In genomic region chr17:34899053-34899889, GRCm38 (mm10) we compare ENCODE assay signal across 8 mouse cellular contexts. TPM values are rescaled to one million over a fixed set of nuclear protein-coding genes. Genes with fewer than 3 reads are reported as not detected.
DNase-seq lines count a peak whose midpoint lies in the region; ATAC-seq and TF ChIP-seq lines count a peak whose summit lies in the region.

No protein-coding gene starts in this region.

- WGBS in kidney, embryonic 16.5 days = 0% methylated on average over 37 of the region's 45 CpGs
- under 1% methylated on average over 32 of the region's 45 CpGs for WGBS in lung, embryonic 15.5 days

- no peaks in the 10 kb centered on the region for H3K36me3 ChIP-seq in ES-Bruce4 (ENCODE audit: control insufficient read depth, insufficient read depth, low read length, poor library complexity, severe bottlenecking)
- H3K36me3 ChIP-seq in kidney, embryonic 16.5 days (ENCODE audit: insufficient read depth, low read length) = peaks cover 34% of the 10 kb centered on the region
- H3K36me3 ChIP-seq in lung, embryonic 15.5 days = peaks cover 33% of the 10 kb centered on the region

- TF ChIP-seq EP300 in ES-Bruce4 (IDR thresholded peaks at IDR 0.05; ENCODE audit: insufficient read depth, low read depth, low read length) = no peak

- no peaks in the 10 kb centered on the region for H3K9me3 ChIP-seq in ES-Bruce4 (replicated peaks; ENCODE audit: control insufficient read depth, insufficient read depth, low read length, poor library complexity, severe bottlenecking)
- H3K9me3 ChIP-seq in kidney, embryonic 16.5 days (ENCODE audit: low read length) = no peaks in the 10 kb centered on the region
- H3K9me3 ChIP-seq in lung, embryonic 15.5 days = no peaks in the 10 kb centered on the region

- peak overlapping the region; percentile 94 for H3K9ac ChIP-seq in ES-Bruce4 (ENCODE audit: low read depth, poor library complexity, severe bottlenecking)
- peak overlapping the region; percentile 99 for H3K9ac ChIP-seq in kidney, embryonic 16.5 days (replicated peaks; ENCODE audit: low read length)
- peak overlapping the region; percentile 83 for H3K9ac ChIP-seq in lung, embryonic 15.5 days

- no peaks in the 10 kb centered on the region for H3K27me3 ChIP-seq in ES-Bruce4 (ENCODE audit: control insufficient read depth, insufficient read depth, low read length, poor library complexity, severe bottlenecking)
- no peaks in the 10 kb centered on the region for H3K27me3 ChIP-seq in kidney, embryonic 16.5 days (ENCODE audit: insufficient read depth, low read length)
- H3K27me3 ChIP-seq in lung, embryonic 15.5 days = no peaks in the 10 kb centered on the region

- peak overlapping the region; percentile 87 for H3K4me2 ChIP-seq in kidney, embryonic 16.5 days (replicated peaks; ENCODE audit: low read depth, low read length)
- peak overlapping the region; percentile 73 for H3K4me2 ChIP-seq in lung, embryonic 15.5 days

- peak; percentile 68 for DNase-seq in 416B (ENCODE audit: low read depth)
- peak; percentile 58 for DNase-seq in cerebellum, postnatal 14 days
- DNase-seq in heart, adult 9 months (ENCODE audit: low spot score in 2 of 2) = peak; percentile 43 to 61
- peak; percentile 26 for DNase-seq in right cerebral cortex, postnatal 14 days

- no peak for TF ChIP-seq POLR2A in ES-Bruce4 (IDR thresholded peaks at IDR 0.05; ENCODE audit: insufficient read depth, low read length)

- TF ChIP-seq CTCF in ES-Bruce4 (IDR thresholded peaks at IDR 0.05; ENCODE audit: low read depth, low read length) = no peak

- H3K4me3 ChIP-seq in ES-Bruce4 (ENCODE audit: low read depth, low read length) = peak overlapping the region; percentile 56
- peak overlapping the region; percentile 94 for H3K4me3 ChIP-seq in kidney, embryonic 16.5 days (ENCODE audit: low read length)
- H3K4me3 ChIP-seq in lung, embryonic 15.5 days = peak overlapping the region; percentile 94

- 0 out of 2 replicates have a peak, but pooled peaks have one; percentile 2 for ATAC-seq in kidney, embryonic 16.5 days (ENCODE audit: low FRiP score, low TSS enrichment)
- peak; percentile 8; the same call in 1 of the 2 replicates for ATAC-seq in lung, embryonic 15.5 days (ENCODE audit: borderline replicate concordance, extremely low read depth, low FRiP score, low TSS enrichment)
- no peak for ATAC-seq in monocyte, adult 5-6 weeks (replicated peaks; ENCODE audit: insufficient number of reproducible peaks, low FRiP score, low TSS enrichment, poor library complexity, severe bottlenecking)

- no peaks in the 10 kb centered on the region for H3K4me1 ChIP-seq in ES-Bruce4 (ENCODE audit: control insufficient read depth, insufficient read depth, low read length)
- H3K4me1 ChIP-seq in kidney, embryonic 16.5 days (ENCODE audit: insufficient read depth, low read length) = peaks cover 36% of the 10 kb centered on the region
- peaks cover 26% of the 10 kb centered on the region for H3K4me1 ChIP-seq in lung, embryonic 15.5 days

- H3K27ac ChIP-seq in ES-Bruce4 (ENCODE audit: insufficient read depth, low read length) = no peak overlapping the region
- peak overlapping the region; percentile 98 for H3K27ac ChIP-seq in kidney, embryonic 16.5 days (ENCODE audit: low read length)
- H3K27ac ChIP-seq in lung, embryonic 15.5 days = peak overlapping the region; percentile 99

RNA-seq across cellular contexts. Expression of gene Ehmt2, which starts 1.0 kb away (rescaled TPM):
- polyA plus RNA-seq in ES-Bruce4 (2011; ENCODE audit: insufficient read depth, insufficient read length, low read depth, missing spikeins) = 60.9 and 75.4 TPM in 2 replicates
- polyA plus RNA-seq in kidney, embryonic 16.5 days (2015; fragmentation: Nextera tagmentation; extraction: Ambion mirVana) = 89.9 and 92.8 TPM in 2 replicates
- polyA plus RNA-seq in lung, embryonic 15.5 days (2015; fragmentation: Nextera tagmentation; extraction: Ambion mirVana) = 64.9 and 69.9 TPM in 2 replicates
- 92.4 to 105 TPM (median 102 TPM) in 3 replicates for total RNA-seq in monocyte, adult 5-6 weeks (2017)

RNA-seq across cellular contexts. Expression of gene C2, which starts 1.2 kb away (rescaled TPM):
- polyA plus RNA-seq in ES-Bruce4 (2011; ENCODE audit: insufficient read depth, insufficient read length, low read depth, missing spikeins) = 9.9 and 10.8 TPM in 2 replicates
- polyA plus RNA-seq in kidney, embryonic 16.5 days (2015; fragmentation: Nextera tagmentation; extraction: Ambion mirVana) = 4.6 and 5.7 TPM in 2 replicates
- 2.6 and 2.9 TPM in 2 replicates for polyA plus RNA-seq in lung, embryonic 15.5 days (2015; fragmentation: Nextera tagmentation; extraction: Ambion mirVana)
- not detected in 3 replicates for total RNA-seq in monocyte, adult 5-6 weeks (2017)

RNA-seq across cellular contexts. Expression of gene Slc44a4, which starts 15.0 kb away (rescaled TPM):
- 5.3 and 5.8 TPM in 2 replicates for polyA plus RNA-seq in ES-Bruce4 (2011; ENCODE audit: insufficient read depth, insufficient read length, low read depth, missing spikeins)
- polyA plus RNA-seq in kidney, embryonic 16.5 days (2015; fragmentation: Nextera tagmentation; extraction: Ambion mirVana) = 17.9 and 18.9 TPM in 2 replicates
- 0.94 and 1.5 TPM in 2 replicates for polyA plus RNA-seq in lung, embryonic 15.5 days (2015; fragmentation: Nextera tagmentation; extraction: Ambion mirVana)
- total RNA-seq in monocyte, adult 5-6 weeks (2017) = not detected in 3 replicates

RNA-seq across cellular contexts. Expression of gene Gm20547, which starts 17.4 kb away (rescaled TPM):
- 0.41 TPM in 1 of 2 replicates, not detected in the other for polyA plus RNA-seq in ES-Bruce4 (2011; ENCODE audit: insufficient read depth, insufficient read length, low read depth, missing spikeins)
- not detected in 2 replicates for polyA plus RNA-seq in kidney, embryonic 16.5 days (2015; fragmentation: Nextera tagmentation; extraction: Ambion mirVana)
- polyA plus RNA-seq in lung, embryonic 15.5 days (2015; fragmentation: Nextera tagmentation; extraction: Ambion mirVana) = not detected in 2 replicates
- not detected in 3 replicates for total RNA-seq in monocyte, adult 5-6 weeks (2017)

RNA-seq across cellular contexts. Expression of gene Zbtb12, which starts 20.0 kb away (rescaled TPM):
- 22.8 and 24.7 TPM in 2 replicates for polyA plus RNA-seq in ES-Bruce4 (2011; ENCODE audit: insufficient read depth, insufficient read length, low read depth, missing spikeins)
- polyA plus RNA-seq in kidney, embryonic 16.5 days (2015; fragmentation: Nextera tagmentation; extraction: Ambion mirVana) = 3.5 and 4.3 TPM in 2 replicates
- 2.6 and 2.7 TPM in 2 replicates for polyA plus RNA-seq in lung, embryonic 15.5 days (2015; fragmentation: Nextera tagmentation; extraction: Ambion mirVana)
- 0.57 to 1.7 TPM (median 1.6 TPM) in 3 replicates for total RNA-seq in monocyte, adult 5-6 weeks (2017)
